Mouse (Mus musculus) E14TG2a.4 (cell line): ENCODE measurements at regions not wholly inside any gene's neighbourhood (a gene's known extent, or its start where the extent isn't known, plus 50 kb on each side); places are given as distances from the start of the nearest gene placed in this dataset.

Experiments used
- CTCF ChIP-seq: conservative IDR thresholded peaks from 2 replicates; pipeline ENCODE4 v1.5.1; 2014; ENCODE audit warnings: low read length
- NANOG ChIP-seq: IDR thresholded peaks from 2 replicates; pipeline ENCODE4 v1.6.1; 2014; ENCODE audit warnings: borderline replicate concordance, low read length, mixed read lengths
- POU5F1 ChIP-seq: IDR thresholded peaks from 2 replicates; pipeline ENCODE4 v1.6.1; 2014; ENCODE audit warnings: low read length, borderline replicate concordance

GRCm38 (mm10) chr4:33665250-33665873 lies 259.0 kb upstream of the Cnr1 start:
- no peak for TF ChIP-seq CTCF
- no peak for TF ChIP-seq POU5F1
- no peak for TF ChIP-seq NANOG
